Mouse (Mus musculus) CH12.LX (cell line): Measurements from ENCODE around the gene Mrps18c. TPM values are rescaled to one million over a fixed set of nuclear protein-coding genes. Genes with fewer than 3 reads are reported as not detected.

Experiments
- DNase-seq: peaks from one replicate; pipeline ENCODE4 v3.0.0-alpha.2; 2013; ENCODE audit errors: extremely low read depth
- H3K27ac ChIP-seq: 2 replicates; pipeline ENCODE4 v1.5.1; 2012; ENCODE audit warnings: low read depth, mild to moderate bottlenecking, control low read depth, moderate library complexity; ENCODE audit not compliant: insufficient read depth
- H3K27me3 ChIP-seq: replicated peaks from 2 replicates; pipeline ENCODE3; 2012; ENCODE audit warnings: inconsistent platforms
- H3K36me3 ChIP-seq, 2 experiments: replicated peaks in 1 of 2; 2 replicates each; pipeline versions ENCODE3 to v1.6.1; 2012; ENCODE audit warnings: inconsistent platforms in 1 of 2, low read length in 1 of 2, mild to moderate bottlenecking in 1 of 2, mixed read lengths in 1 of 2, moderate library complexity in 1 of 2; ENCODE audit not compliant: control insufficient read depth in 1 of 2, insufficient read depth in 1 of 2
- H3K4me1 ChIP-seq, 2 experiments: 2 replicates each; pipeline ENCODE4 v1.6.1; 2012; ENCODE audit warnings: inconsistent platforms in 1 of 2, moderate library complexity in 1 of 2; ENCODE audit not compliant: insufficient read depth in 2 of 2, control insufficient read depth in 1 of 2
- H3K4me2 ChIP-seq: 2 replicates; pipeline ENCODE4 v1.6.1; 2012; ENCODE audit warnings: low read depth, mild to moderate bottlenecking, control low read depth; ENCODE audit not compliant: poor library complexity, insufficient read depth, severe bottlenecking
- H3K4me3 ChIP-seq, 3 experiments: fragments of 150-350 bp in 1 of 3; sonication (generic) in 1 of 3; replicated peaks in 1 of 3; 2 replicates each; pipeline versions ENCODE3 to v1.5.1; 2011 to 2012; ENCODE audit warnings: low read depth in 2 of 3, low read length in 2 of 3, mild to moderate bottlenecking in 2 of 3, moderate library complexity in 2 of 3, control low read depth in 1 of 3, improper control_type of control experiment in 1 of 3, inconsistent platforms in 1 of 3, mixed read lengths in 1 of 3; ENCODE audit not compliant: poor library complexity in 1 of 3
- H3K79me2 ChIP-seq: replicated peaks from 2 replicates; pipeline ENCODE4 v1.6.1; 2012; ENCODE audit warnings: mild to moderate bottlenecking, moderate library complexity; ENCODE audit not compliant: control insufficient read depth, poor library complexity, insufficient read depth, severe bottlenecking; ENCODE audit errors: extremely low read depth
- H3K9ac ChIP-seq: 2 replicates; pipeline ENCODE4 v1.6.1; 2012; ENCODE audit warnings: low read depth, mild to moderate bottlenecking, control low read depth, moderate library complexity; ENCODE audit not compliant: insufficient read depth
- H3K9me3 ChIP-seq: replicated peaks from 2 replicates; pipeline ENCODE3; 2012; ENCODE audit warnings: low read length, inconsistent platforms, mixed read lengths
- BHLHE40 ChIP-seq: IDR thresholded peaks from 2 replicates; pipeline ENCODE4 v1.6.1; 2011; ENCODE audit warnings: mild to moderate bottlenecking, low read depth, low read length, improper control_type of control experiment
- CHD1 ChIP-seq: IDR thresholded peaks from 2 replicates; pipeline ENCODE4 v1.6.1; 2012; ENCODE audit warnings: low read depth, low read length, improper control_type of control experiment, inconsistent platforms
- CHD2 ChIP-seq: IDR thresholded peaks from 2 replicates; pipeline ENCODE4 v1.6.1; 2011; ENCODE audit warnings: low read length, improper control_type of control experiment
- E2F4 ChIP-seq: IDR thresholded peaks from 2 replicates; pipeline ENCODE4 v1.6.1; 2011; ENCODE audit warnings: low read depth, low read length, improper control_type of control experiment; ENCODE audit not compliant: insufficient replicate concordance
- ELF1 ChIP-seq: IDR thresholded peaks from 2 replicates; pipeline ENCODE4 v1.6.1; 2014; ENCODE audit warnings: low read depth, mild to moderate bottlenecking, inconsistent platforms, low read length, improper control_type of control experiment
- HCFC1 ChIP-seq: IDR thresholded peaks from 2 replicates; pipeline ENCODE4 v1.6.1; 2012; ENCODE audit warnings: low read depth, mild to moderate bottlenecking, inconsistent platforms, low read length, improper control_type of control experiment
- IRF4 ChIP-seq: IDR thresholded peaks from 2 replicates; pipeline ENCODE4 v1.6.1; 2014; ENCODE audit warnings: low read depth, mild to moderate bottlenecking, inconsistent platforms, low read length, improper control_type of control experiment
- JUND ChIP-seq: conservative IDR thresholded peaks from 2 replicates; pipeline ENCODE4 v1.6.1; 2011; ENCODE audit warnings: low read depth, low read length, improper control_type of control experiment
- KAT2A ChIP-seq: IDR thresholded peaks from 2 replicates; pipeline ENCODE4 v1.6.1; 2012; ENCODE audit warnings: low read length, improper control_type of control experiment, inconsistent platforms; ENCODE audit not compliant: insufficient replicate concordance
- MAFK ChIP-seq: IDR thresholded peaks from 2 replicates; pipeline ENCODE4 v1.6.1; 2011; ENCODE audit warnings: low read length, improper control_type of control experiment; ENCODE audit not compliant: insufficient replicate concordance
- MXI1 ChIP-seq: IDR thresholded peaks from 2 replicates; pipeline ENCODE4 v1.6.1; 2011; ENCODE audit warnings: mild to moderate bottlenecking, low read depth, low read length, improper control_type of control experiment
- PAX5 ChIP-seq: IDR thresholded peaks from 2 replicates; pipeline ENCODE4 v1.6.1; 2012; ENCODE audit warnings: low read length, inconsistent platforms, mixed read lengths
- RAD21 ChIP-seq: IDR thresholded peaks from 2 replicates; pipeline ENCODE4 v1.6.1; 2011; ENCODE audit warnings: low read depth, mild to moderate bottlenecking, low read length, improper control_type of control experiment, moderate library complexity
- RCOR1 ChIP-seq: conservative IDR thresholded peaks from 2 replicates; pipeline ENCODE4 v1.6.1; 2012; ENCODE audit warnings: low read depth, mild to moderate bottlenecking, inconsistent platforms, low read length, improper control_type of control experiment
- SIN3A ChIP-seq: IDR thresholded peaks from 2 replicates; pipeline ENCODE4 v1.6.1; 2012; ENCODE audit warnings: low read length, improper control_type of control experiment, inconsistent platforms
- UBTF ChIP-seq: IDR thresholded peaks from 2 replicates; pipeline ENCODE4 v1.6.1; 2012; ENCODE audit warnings: low read depth, mild to moderate bottlenecking, inconsistent platforms, low read length, improper control_type of control experiment, moderate library complexity
- USF1 ChIP-seq: IDR thresholded peaks from 2 replicates; pipeline ENCODE4 v1.6.1; 2014; ENCODE audit warnings: low read depth, mild to moderate bottlenecking, inconsistent platforms, low read length, improper control_type of control experiment
- USF2 ChIP-seq: conservative IDR thresholded peaks from 2 replicates; pipeline ENCODE4 v1.6.1; 2011; ENCODE audit warnings: low read depth, low read length, improper control_type of control experiment
- ZKSCAN1 ChIP-seq: IDR thresholded peaks from 2 replicates; pipeline ENCODE4 v1.6.1; 2012; ENCODE audit warnings: low read depth, inconsistent platforms, low read length, improper control_type of control experiment, borderline replicate concordance
- ZNF384 ChIP-seq: IDR thresholded peaks from 2 replicates; pipeline ENCODE4 v1.6.1; 2012; ENCODE audit warnings: low read depth, low read length, improper control_type of control experiment, inconsistent platforms
- dilution Hi-C: fragments of 300-500 bp; cut with MboI; formaldehyde crosslinking; loops from 2 replicates; pipeline ENCODE4 v1.14.3; 2020; ENCODE audit warnings: low sequenced_read_pairs; ENCODE audit not compliant: extremely low pct_unique_long_range_greater_than_20kb, extremely low pct_ligation_motif_present
- in situ Hi-C: fragments of 300-500 bp; cut with MboI; formaldehyde crosslinking; loops from 3 replicates; pipeline ENCODE4 v1.14.3; 2019; ENCODE audit warnings: low sequenced_read_pairs, low pct_ligation_motif_present, low pct_unique_long_range_greater_than_20kb, mixed read lengths
- polyA plus RNA-seq: library from polyadenylated mRNA; unstranded; fragments of >175 nt; gene quantifications from 2 replicates; pipeline ENCODE4 v1.2.1, GENCODE M21; 2012; ENCODE audit warnings: low read depth; ENCODE audit not compliant: insufficient read length
- total RNA-seq, 2 experiments: library from RNA; depleted of rRNA; stranded (reverse); fragments of 300-350 nt in 1 of 2; fragments of >200 nt in 1 of 2; gene quantifications; 2 replicates each; pipeline ENCODE4 v1.2.3; 2012 to 2014

The Mrps18c gene
- total and polyA plus RNA-seq, 3 experiments = 87.2 to 216 (median 111) TPM

DNA sequence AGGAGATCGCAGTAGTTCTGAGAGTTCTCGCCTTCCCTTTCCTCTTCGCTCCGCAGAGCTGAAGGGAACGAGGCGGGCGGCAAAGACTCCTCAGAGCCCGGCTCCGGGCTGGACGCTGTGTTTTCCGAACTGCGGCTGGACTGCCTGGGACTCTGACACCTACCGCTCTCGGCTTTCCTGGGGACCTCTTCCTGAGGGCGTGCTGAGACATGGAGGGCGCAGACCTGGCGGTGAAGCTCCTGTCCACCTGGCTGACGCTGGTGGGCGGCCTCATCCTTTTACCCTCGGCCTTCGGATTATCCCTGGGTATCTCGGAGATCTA lies 48.1 kb downstream of the Mrps18c start:
- no peaks in the 10 kb centered on the region for H3K36me3 ChIP-seq
- no peak for TF ChIP-seq RAD21
- no peak for TF ChIP-seq HCFC1
- no peak for TF ChIP-seq CHD2
- no peak for TF ChIP-seq IRF4
- no peak for TF ChIP-seq CHD1
- no peak for TF ChIP-seq ELF1
- no peak for TF ChIP-seq RCOR1
- no peak for TF ChIP-seq MAFK
- no peak for TF ChIP-seq USF2
- no peak for TF ChIP-seq BHLHE40
- no peak for TF ChIP-seq ZKSCAN1
- TF ChIP-seq USF1 = no peak
- no peak for TF ChIP-seq UBTF
- TF ChIP-seq SIN3A = no peak
- TF ChIP-seq JUND = no peak
- TF ChIP-seq MXI1 = no peak
- TF ChIP-seq, all 38 proteins: peak for 0
- Histone ChIP-seq H3K9ac (peak overlapping the region; percentile 60), H3K4me1 (peaks cover 0 to 11% of the 10 kb centered on the region in 2 experiments; a peak in 3 of 4 replicates), H3K4me2 (peak overlapping the region; percentile 66), H3K9me3 (peaks cover 10% of the 10 kb centered on the region), H3K27me3 (peaks cover 21% of the 10 kb centered on the region), H3K4me3 (peak overlapping the region; percentile 55 to 72 (median 69)), H3K27ac (no peak overlapping the region), H3K79me2 (no peaks in the 10 kb centered on the region)
- no peak for DNase-seq
- in situ Hi-C loops (loop anchor here (5.0 kb wide), 1 partner anchor 66 kb away; no protein-coding TSS in a partner anchor), dilution Hi-C loops (no loop called here)

DNA sequence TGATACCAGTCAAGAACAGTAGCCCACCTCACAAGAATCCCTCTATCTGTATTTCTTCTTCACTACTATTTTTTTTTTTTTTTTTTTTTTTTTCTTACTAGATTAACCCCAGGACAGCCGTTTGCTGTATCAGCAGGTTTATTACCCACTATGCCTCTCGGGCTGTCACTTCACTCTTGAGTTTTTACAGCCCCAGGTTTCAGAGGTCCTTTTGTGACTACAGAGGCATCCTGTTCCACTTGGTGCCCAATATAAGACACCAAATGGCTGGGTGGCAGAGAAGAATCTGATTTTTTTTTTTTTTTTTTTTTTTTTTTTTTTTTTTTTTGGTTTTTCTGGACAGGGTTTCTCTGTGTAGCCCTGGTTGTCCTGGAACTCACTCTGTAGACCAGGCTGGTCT lies 48.7 kb downstream of the Mrps18c start:
- no peak for DNase-seq
- H3K4me2 ChIP-seq = peak overlapping the region; percentile 66
- H3K4me3 ChIP-seq = no peak overlapping the region
- no peaks in the 10 kb centered on the region for H3K36me3 ChIP-seq
- H3K9me3 ChIP-seq = peaks cover 5% of the 10 kb centered on the region
- no peak overlapping the region for H3K9ac ChIP-seq
- peaks cover 21% of the 10 kb centered on the region for H3K27me3 ChIP-seq
- H3K79me2 ChIP-seq = no peaks in the 10 kb centered on the region
- TF ChIP-seq ZNF384 (peak; percentile 72), E2F4 (no peak), PAX5 (no peak), MAFK (0 out of 2 replicates have a peak, but pooled peaks have one; percentile 42), KAT2A (no peak)
- TF ChIP-seq, all 38 proteins: peak for 2
- in situ Hi-C loops = loop anchor here (5.0 kb wide), 1 partner anchor 65 kb away; no protein-coding TSS in a partner anchor
- H3K4me1 ChIP-seq = peaks cover 0 to 11% of the 10 kb centered on the region in 2 experiments; a peak in 3 of 4 replicates
- dilution Hi-C loops = no loop called here
- no peak overlapping the region for H3K27ac ChIP-seq
